Mouse (Mus musculus): ENCODE measurements around the gene Ttc23.

The Ttc23 gene

GRCm38 (mm10) chr7:67741706-67742105 is 94.5 kb downstream of the Ttc23 start:
- no peak for DNase-seq (ENCODE audit: extremely low spot score)

GRCm38 (mm10) chr7:67747731-67748305 is 100.6 kb downstream of the Ttc23 start:
- DNase-seq (ENCODE audit: extremely low spot score): no peak

GRCm38 (mm10) chr7:67749441-67750239 is 102.4 kb downstream of the Ttc23 start:
- DNase-seq (ENCODE audit: extremely low spot score): no peak

GRCm38 (mm10) chr7:67754606-67755005 is 107.4 kb downstream of the Ttc23 start:
- DNase-seq (ENCODE audit: extremely low spot score): no peak

GRCm38 (mm10) chr7:67755366-67755765 is 108.2 kb downstream of the Ttc23 start:
- DNase-seq (ENCODE audit: extremely low spot score): no peak

GRCm38 (mm10) chr7:67756636-67757035 is 109.4 kb downstream of the Ttc23 start:
- no peak for DNase-seq (ENCODE audit: extremely low spot score)

GRCm38 (mm10) chr7:67758506-67758857 is 111.3 kb downstream of the Ttc23 start:
- DNase-seq (ENCODE audit: extremely low spot score): no peak

GRCm38 (mm10) chr7:67758858-67759628 is 111.8 kb downstream of the Ttc23 start:
- no peak for DNase-seq (ENCODE audit: extremely low spot score)

- DNase-seq (ENCODE audit: extremely low spot score): peak; percentile 95
Measured at GRCm38 (mm10) chr7:67759629-67759995, 112.4 kb downstream of the Ttc23 start, which contains the start of gene Synm. Gene Synm (minus strand): TSS chr7:67759742.

- DNase-seq (ENCODE audit: extremely low spot score): no peak
Measured at GRCm38 (mm10) chr7:67763625-67764024, 116.4 kb downstream of the Ttc23 start.

GRCm38 (mm10) chr7:67768125-67768524 is 120.9 kb downstream of the Ttc23 start:
- no peak for DNase-seq (ENCODE audit: extremely low spot score)

- DNase-seq (ENCODE audit: extremely low spot score): no peak
Measured at GRCm38 (mm10) chr7:67769487-67769886, 122.3 kb downstream of the Ttc23 start.

GRCm38 (mm10) chr7:67772231-67772630 is 125.0 kb downstream of the Ttc23 start:
- no peak for DNase-seq (ENCODE audit: extremely low spot score)

GRCm38 (mm10) chr7:67775623-67776022 is 128.4 kb downstream of the Ttc23 start:
- DNase-seq (ENCODE audit: extremely low spot score): no peak

GRCm38 (mm10) chr7:67776636-67777305 is 129.6 kb downstream of the Ttc23 start:
- no peak for DNase-seq (ENCODE audit: extremely low spot score)

GRCm38 (mm10) chr7:67787861-67788260 is 140.7 kb downstream of the Ttc23 start:
- no peak for DNase-seq (ENCODE audit: extremely low spot score)

GRCm38 (mm10) chr7:67788713-67789112 is 141.5 kb downstream of the Ttc23 start:
- DNase-seq (ENCODE audit: extremely low spot score): peak; percentile 77

- no peak for DNase-seq (ENCODE audit: extremely low spot score)
Measured at GRCm38 (mm10) chr7:67791256-67791655, 144.0 kb downstream of the Ttc23 start.

- no peak for DNase-seq (ENCODE audit: extremely low spot score)
Measured at GRCm38 (mm10) chr7:67793449-67793848, 146.2 kb downstream of the Ttc23 start.

- DNase-seq (ENCODE audit: extremely low spot score): no peak
Measured at GRCm38 (mm10) chr7:67797065-67797464, 149.9 kb downstream of the Ttc23 start.

- no peak for DNase-seq (ENCODE audit: extremely low spot score)
Measured at GRCm38 (mm10) chr7:67798476-67798875, 151.3 kb downstream of the Ttc23 start.

- DNase-seq (ENCODE audit: extremely low spot score): no peak
Measured at GRCm38 (mm10) chr7:67800547-67800946, 153.3 kb downstream of the Ttc23 start.

All from embryo, embryonic 9.5 days (tissue).